Mouse (Mus musculus) layer of hippocampus, adult 8-10 months (tissue): ENCODE measurements at regions not wholly inside any gene's neighbourhood (a gene's known extent, or its start where the extent isn't known, plus 50 kb on each side); places are given as distances from the start of the nearest gene placed in this dataset.

Source experiments
- DNase-seq, 2 experiments: peaks; one replicate each; pipeline ENCODE4 v3.0.0; 2022; ENCODE audit warnings: low spot score in 2 of 2

DNA sequence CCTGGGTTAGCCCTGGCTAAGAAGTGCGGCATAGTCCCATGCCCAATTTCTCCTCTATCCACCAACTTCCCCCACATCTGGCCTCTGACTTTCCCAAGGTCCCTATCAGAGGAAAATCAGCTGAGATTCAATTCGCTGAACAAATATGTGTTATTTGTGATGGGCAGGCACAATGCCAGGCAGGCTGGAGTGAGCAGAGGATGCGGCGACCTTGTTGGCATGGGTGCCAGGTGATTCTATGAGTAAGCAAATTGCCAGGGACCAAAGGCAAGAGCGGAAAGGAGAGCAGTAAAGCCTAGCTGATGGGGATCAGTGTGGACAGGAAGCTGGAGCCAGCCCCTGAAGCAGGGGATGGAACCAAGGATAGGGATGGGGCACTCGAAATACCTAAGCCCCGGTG lies 196.9 kb upstream of the Ppargc1a start:
- no peak for DNase-seq

DNA sequence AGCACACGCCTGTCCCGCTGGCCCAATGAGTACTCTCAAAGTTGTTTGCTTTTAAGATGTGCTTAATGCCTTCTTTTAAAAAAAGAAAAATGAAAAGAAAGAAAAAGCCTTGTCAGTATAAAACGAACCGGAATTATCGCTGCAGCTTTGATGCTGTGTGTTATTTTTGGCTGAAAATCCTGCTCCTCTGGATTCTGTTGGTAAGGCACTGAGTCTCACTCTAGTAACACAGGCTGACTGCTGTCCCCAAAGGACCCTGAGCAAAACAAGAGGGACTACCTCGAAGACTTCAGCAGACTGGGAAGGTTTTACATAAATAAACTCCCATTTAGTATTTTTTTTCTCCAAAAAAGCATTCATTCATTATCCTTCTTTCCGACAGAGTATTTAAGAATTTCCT lies 196.1 kb upstream of the Ppargc1a start:
- DNase-seq = no peak

GRCm38 (mm10) chr5:51762352-51762751 lies 194.8 kb upstream of the Ppargc1a start:
- no peak for DNase-seq

DNA sequence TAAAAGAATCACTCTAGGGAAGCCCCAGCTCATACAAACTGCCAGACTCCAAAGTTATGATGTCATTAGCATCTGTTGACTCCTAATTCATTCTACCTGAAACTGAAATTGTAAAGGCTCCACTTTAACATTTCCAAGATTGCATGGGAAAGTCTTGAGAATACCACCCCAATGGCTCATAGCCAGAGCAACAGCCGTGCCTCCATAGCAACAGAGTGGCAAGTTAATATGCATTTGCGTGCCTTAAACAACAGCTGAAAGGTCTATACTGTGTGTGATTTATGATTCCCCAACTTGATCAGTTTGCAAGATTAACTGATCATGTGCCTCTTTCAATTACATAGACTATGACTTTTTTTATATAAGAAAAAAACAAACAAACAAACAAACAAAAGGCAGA lies 190.8 kb upstream of the Ppargc1a start:
- DNase-seq = no peak

DNA sequence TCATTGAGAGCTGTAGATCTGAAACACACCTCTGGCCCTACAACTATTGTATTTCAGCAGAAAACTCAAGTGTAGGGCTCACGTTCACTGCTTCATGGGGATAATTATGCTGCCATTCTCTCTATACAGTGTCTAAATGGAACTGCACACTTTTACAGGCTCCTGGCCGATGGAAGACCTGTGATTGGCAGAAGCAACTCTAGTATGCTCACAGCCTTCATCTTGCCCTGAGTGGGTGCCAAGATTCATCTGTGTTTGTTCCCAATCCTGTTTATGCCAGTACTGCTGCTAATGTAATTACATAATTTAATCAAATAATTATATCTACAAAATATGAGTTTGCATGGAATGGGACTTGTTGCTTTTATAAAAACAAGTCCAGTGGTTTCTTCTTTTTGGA lies 190.3 kb upstream of the Ppargc1a start:
- DNase-seq = no peak

GRCm38 (mm10) chr5:51752024-51752423 lies 184.5 kb upstream of the Ppargc1a start:
- DNase-seq = no peak

- no peak for DNase-seq
Observed at GRCm38 (mm10) chr5:51750456-51750855, 182.9 kb upstream of the Ppargc1a start.

DNA sequence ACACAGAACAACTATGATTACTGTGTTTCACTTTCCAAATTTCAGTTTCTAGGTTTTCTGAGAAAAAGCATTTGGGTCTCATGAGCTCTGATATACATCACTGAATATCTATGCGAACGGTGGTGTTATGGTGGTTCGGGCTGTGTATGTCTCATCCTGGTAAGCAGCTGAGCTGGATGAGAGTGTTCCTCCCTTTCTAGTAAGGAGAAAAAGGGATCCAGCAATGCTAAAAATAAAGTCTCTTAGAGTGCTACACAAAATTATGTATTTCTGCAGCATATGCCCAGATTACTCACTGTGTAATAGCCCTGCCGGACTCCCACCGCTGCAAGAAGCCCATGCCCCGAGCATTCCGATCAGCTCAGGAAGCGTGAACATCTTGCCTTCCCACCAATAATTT lies 173.4 kb upstream of the Ppargc1a start:
- no peak for DNase-seq

- DNase-seq = no peak
Observed at GRCm38 (mm10) chr5:51730241-51730640, 162.7 kb upstream of the Ppargc1a start.

GRCm38 (mm10) chr5:51729771-51730170 lies 162.2 kb upstream of the Ppargc1a start:
- DNase-seq = no peak

GRCm38 (mm10) chr5:51726762-51727161 lies 159.2 kb upstream of the Ppargc1a start:
- DNase-seq = no peak

DNA sequence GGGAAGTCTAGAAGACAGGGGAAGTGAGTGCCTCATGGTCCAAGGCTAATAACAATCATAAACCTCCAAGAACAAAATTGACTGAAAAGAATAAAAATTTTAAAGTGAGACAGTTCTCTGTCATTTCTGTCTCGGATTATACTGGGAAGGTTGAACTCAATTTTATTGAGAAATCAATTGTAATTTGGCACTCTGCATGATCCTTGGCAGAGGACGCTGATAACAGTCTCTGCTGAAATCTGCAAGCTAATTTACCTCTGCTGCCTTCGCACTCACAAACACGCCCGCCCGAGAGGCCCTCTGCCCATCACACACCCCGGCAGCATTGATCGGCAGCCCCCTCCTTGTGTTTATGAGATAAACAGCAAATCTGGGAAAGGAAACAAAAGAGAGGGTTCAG lies 151.4 kb upstream of the Ppargc1a start:
- no peak for DNase-seq

GRCm38 (mm10) chr5:51718451-51718850 lies 150.9 kb upstream of the Ppargc1a start:
- no peak for DNase-seq

DNA sequence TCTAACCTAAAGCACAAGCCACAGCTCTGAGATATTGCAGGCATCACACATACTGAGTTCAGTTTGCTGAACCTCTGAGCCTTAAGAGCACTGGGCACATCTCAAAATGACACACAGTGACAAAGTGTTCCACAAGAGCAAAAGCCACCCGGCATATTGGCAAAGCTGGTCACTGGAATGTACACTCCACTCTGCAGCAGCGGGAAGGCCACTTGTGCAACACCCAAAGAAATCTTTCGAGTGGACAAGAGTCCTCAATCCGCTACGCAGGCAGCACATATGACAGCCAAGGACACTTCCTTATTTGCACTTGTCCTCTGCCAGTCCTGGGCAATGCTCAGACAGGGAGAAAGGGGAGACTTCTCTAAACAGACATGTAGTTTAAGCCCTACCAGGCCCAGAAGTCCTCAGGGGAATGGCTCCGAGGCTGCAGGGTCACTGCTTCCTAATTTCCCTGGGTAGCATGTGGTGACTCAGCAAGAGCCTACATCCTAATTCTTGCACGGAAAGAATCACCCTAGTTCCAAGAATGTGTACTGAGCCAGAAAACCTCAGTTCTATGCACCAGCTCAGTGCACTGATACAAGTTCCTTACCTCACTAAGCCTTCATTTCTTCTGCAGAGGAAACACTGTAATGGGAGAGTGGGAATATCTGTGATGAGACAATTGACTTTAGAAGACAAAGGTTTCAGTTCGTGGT lies 144.5 kb upstream of the Ppargc1a start:
- DNase-seq = no peak

DNA sequence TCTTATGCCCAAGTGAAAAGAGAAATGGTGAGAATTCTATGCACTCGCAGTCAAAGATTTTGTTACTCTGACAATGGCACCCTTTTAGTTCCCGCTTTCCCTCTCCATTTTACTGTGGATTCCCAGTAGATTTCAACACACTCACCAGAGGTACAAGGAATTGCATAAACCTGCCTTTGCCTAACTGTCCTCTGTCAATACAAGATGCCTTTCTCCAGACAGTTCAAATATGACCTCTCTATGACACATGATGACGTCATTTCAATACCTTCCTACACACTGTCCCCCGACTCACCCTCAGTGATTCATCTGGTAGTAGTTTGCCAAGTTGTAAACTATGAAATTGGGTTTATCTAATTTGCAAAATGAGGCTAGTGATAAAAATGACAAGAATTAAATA lies 143.1 kb upstream of the Ppargc1a start:
- no peak for DNase-seq

DNA sequence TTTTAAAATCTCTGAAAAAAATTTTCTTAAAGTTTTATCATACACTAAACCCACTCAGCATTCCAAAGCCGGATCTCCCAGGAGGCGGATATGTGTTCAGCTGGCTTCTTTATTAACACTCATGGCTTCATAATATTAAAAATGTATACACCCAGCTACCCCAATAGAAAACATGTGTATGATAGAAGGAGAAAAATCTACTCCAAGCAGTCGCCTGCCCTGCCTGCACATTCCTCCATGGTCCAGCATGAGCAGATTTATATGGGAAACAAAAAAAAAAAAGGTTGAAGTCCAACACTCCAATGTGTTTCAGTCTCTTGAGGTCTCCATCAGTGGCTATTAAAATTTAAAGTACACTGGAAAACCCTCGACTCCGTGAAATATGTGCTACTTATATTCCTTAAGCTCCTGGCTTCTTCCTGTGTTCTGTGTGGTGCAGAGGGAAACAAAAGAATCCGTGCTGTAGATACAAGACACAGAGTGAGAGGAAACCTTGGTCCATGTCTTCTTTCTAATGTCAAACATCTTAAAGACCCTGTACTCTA lies 142.0 kb upstream of the Ppargc1a start:
- DNase-seq = no peak

- DNase-seq = no peak
Observed at GRCm38 (mm10) chr5:51679884-51680283, 112.4 kb upstream of the Ppargc1a start.

- no peak for DNase-seq
Observed at GRCm38 (mm10) chr5:51671190-51671589, 103.7 kb upstream of the Ppargc1a start.

DNA sequence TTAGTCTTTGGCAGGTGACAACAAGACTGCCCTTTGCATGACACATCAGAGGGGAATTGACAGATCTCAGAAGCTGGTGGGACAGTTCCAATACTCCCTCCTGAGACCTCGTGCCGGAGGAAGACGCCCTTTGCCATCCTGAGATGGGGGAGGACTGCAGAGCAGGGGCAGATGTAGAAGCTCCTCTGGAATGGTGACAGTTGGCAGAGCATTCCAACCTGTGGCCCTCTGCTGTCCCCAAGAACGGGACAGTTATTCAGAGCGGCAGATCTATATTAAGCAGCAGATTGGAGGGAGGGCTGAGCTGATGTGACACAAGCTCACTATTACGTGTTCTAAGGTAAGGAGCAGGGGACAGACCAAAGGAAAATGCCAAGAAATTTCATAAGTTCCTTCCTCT lies 97.7 kb upstream of the Ppargc1a start:
- no peak for DNase-seq

DNA sequence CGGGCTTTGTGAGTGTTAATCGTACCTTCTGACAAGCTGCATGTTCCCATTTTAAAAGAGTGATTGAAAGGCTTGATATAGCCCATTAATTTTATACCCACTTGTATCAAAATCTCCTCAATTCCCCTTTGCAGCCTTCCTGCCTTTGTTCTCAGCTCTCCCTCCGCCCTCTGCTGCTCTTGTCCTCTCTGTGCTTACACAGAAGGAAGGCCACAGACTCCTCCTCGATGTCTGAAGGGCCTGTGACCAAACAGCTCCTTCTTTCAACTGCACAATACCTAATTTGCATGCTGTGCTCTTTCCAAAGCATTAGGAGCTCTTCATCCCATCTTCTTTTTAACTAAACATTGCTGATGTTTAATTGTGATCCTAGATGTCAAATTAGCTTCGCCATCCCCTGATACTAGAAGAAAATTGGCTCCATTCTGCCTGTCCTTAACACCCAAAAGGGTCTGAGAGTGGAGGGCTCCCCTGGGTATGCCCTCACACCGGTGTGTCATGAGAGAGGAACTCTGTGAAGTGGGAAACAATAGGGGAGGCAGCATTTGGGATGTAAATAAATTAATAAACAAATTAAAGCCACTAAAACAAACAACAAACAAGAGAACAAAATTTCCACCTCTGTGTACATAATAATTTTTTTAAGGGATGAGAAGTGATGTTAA lies 90.8 kb upstream of the Ppargc1a start:
- DNase-seq = no peak

DNA sequence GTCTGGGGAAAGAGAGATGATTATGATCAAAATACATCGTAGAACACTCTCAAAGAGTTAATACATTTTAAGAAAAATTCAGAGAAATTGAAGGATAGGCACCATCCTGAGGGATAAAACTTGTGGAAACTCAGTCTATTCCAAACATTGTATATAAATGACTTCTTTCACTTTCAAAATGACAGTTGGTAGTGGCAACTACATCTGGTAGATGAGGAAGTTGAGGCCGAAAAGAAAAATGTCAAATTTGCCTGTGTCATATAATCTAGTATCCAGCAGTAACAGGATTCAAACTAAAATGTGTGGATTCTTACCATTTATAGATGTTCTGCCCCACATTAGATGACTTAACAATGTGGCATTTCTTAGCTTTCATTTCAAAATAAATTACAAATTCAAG lies 86.0 kb upstream of the Ppargc1a start:
- no peak for DNase-seq

GRCm38 (mm10) chr5:51624400-51624799 lies 56.9 kb upstream of the Ppargc1a start:
- DNase-seq = no peak
